Mouse (Mus musculus) common myeloid progenitor, adult 5-6 weeks (primary cell): ENCODE data around the gene Pebp1. TPM values are rescaled to one million over a fixed set of nuclear protein-coding genes. Genes with fewer than 3 reads are reported as not detected.

Experiments
- ATAC-seq: replicated peaks from 2 replicates; pipeline ENCODE4 v1.8.0; 2016; ENCODE audit warnings: low read depth, mild to moderate bottlenecking, moderate TSS enrichment, inconsistent platforms; ENCODE audit not compliant: poor library complexity, severe bottlenecking
- total RNA-seq: library from RNA; stranded (forward); fragments of 200-1000, 187-1606 nt; gene quantifications from 2 replicates; pipeline ENCODE4 v1.2.3, GENCODE M21; 2017

Gene Pebp1
- total RNA-seq, 1 experiment from 2014 or later = 168 TPM

DNA sequence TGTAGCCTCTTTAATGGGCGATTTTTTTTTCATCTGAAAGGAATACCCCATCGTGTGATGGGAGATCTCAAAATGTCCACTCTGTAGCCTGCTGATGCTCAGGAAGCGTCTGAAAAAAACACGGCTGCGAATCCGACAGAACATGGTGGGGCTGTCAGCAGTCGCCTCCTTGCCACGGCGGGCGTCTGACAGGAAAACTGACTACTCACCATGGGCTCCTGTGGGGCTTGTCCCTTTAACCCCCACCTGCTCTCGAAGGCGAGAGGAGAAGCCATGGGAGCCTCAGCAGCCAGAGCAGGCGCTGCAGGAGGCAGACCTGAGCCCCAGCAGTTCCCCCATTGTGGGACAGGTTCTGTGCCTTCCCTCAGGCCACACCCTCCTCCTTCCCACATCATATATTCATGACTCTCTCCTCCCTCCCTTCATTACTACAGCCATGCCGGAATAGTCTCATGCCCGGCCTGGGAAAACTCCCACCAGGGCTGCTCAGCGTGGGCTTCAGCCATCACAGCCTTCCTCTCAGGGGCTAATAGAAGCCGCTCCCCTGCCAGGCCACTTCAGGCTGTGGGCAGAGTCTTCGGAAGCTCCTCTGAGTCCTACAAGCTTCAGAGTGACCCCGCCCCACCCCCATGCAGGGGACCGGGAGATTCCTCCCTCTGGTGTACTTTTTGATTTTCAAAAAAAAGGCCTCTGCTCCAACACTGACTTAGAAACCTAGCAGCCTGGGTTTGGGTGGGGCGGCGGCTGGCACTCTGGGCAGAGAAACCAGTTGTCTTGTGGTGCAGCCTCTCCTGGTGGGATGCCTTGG is 44.5 kb downstream of the Pebp1 start:
- ATAC-seq = no peak

DNA sequence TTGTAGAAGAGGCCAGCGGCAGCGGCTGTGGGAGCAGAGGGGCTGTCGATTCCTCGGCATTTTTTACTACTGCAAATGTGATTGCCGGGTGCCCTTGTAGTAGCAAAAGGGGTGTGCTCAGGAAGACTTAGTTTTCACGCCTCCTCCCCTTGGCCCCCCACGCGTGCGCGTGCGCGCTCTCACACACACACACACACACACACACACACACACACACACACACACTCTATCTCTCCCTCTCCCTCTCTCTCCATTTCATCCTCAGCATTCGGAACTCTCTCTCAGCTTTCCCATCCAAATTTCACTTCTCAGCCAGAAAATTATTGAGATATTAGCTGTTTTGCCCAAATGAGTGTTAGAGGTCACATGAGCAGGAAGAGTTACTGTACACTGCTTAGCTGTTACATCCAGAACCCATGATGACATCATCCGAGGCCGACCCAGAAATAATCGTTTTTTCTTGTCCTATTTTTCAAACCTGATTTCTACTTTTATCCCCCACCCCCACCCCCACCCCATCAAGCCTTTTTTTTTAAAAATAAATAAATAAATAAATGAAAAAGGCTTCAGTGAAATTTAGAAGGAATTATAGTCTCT is 45.4 kb downstream of the Pebp1 start:
- no peak for ATAC-seq

DNA sequence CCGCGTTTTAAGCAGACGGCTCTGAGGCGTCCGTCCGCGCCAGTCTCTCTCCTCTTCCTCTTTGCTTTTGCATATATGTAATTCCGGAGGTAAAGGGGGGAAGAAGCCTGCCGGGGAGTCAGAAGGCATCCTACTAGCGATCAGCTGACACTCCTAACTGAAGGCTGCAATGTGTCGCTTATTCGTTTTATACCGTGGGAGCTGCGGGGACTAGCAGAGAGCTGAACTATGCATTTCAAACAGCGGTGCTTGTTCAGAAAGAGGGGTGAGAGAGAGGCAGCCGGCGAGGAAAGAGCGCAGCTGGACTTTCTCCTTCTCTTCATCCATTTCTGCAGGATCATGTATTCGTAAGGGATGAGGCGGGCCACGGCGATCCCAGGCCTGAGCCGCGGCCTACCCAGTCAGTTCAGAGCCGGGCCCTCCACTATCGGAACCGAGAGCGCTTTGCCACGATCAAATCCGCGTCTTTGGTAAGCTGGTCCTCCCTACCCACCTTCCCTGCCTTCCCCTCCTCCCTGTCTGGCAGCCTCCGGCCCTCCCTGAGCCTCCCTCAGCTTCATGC is 46.6 kb downstream of the Pebp1 start:
- ATAC-seq = no peak

DNA sequence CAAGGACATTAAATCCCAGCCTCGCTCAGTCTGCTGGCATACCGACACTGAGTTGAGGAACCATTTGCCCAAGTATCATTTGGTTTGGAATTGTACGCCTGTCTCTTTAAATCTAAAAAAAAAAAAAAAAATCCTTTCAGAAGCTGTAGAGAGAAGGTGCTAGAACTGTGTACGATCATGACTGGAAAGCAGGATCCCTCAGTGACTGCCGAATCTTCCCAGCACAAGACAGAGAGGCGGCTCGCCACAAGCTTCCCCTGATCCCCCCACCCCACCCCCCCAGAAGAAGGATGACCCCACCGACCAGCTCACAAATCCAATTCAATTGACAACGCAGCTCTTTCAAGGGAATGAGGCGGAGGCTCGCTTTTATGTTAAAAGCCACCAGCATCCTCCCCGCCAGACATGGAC is 47.1 kb downstream of the Pebp1 start:
- ATAC-seq = no peak

DNA sequence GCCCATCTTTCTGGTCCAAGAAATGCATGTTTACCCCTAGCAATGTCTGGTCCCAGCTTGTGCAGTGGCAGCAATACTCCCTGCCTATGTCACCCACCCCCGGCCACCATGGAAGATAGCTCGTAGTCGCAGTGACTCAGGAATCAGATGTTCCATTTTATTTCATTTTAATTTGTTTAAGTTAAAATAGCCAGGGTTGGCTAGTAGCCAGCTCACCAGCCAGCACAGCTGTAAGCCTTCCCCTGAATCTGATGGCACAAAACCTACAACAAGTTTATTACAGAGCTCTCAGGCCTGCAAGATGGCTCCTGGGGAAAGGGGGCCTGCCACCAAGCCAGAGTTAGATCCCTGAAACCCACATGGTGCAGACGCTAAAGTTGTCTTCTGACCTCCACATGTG is 48.3 kb downstream of the Pebp1 start:
- no peak for ATAC-seq

DNA sequence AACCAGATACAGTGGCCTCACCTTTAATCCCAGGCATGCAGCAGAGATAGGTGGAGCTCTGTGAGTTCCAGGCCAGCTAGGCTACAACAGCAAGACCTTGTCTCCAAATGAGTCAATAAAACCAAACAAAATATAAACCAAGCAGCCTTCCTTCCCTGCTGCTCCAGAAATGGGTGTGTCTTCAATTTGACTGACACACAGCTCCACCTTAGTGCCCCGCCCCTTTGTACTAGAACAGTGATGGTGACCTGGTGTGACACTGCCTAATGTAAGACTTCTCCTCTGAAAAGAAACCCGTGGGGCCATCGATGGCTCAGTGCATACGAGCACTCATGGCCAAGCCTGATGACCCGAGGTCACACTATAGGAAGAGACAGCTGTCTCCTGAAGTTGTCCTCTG is 50.9 kb downstream of the Pebp1 start:
- no peak for ATAC-seq

Other genes starting within 250 kb of the Pebp1 start
- gene Suds3, start 171.5 kb downstream of the Pebp1 start, total RNA-seq = 93.5 and 95.5 TPM in 2 replicates
- gene Taok3, start 167.5 kb downstream of the Pebp1 start, total RNA-seq = 88.0 and 100 TPM in 2 replicates
- 2.7 and 3.0 TPM in 2 replicates for gene Vsig10, start 31.5 kb upstream of the Pebp1 start, total RNA-seq
- 19.4 and 26.6 TPM in 2 replicates for gene Wsb2, start 69.7 kb upstream of the Pebp1 start, total RNA-seq
- gene Rfc5, start 101.4 kb upstream of the Pebp1 start, total RNA-seq = 64.0 and 68.8 TPM in 2 replicates
- under 0.01 and 0.19 TPM in 2 replicates for gene Ksr2, start 126.4 kb upstream of the Pebp1 start, total RNA-seq